Mouse (Mus musculus): ENCODE results near the gene Adgra1. TPM values are rescaled to one million over a fixed set of nuclear protein-coding genes. Genes with fewer than 3 reads are reported as not detected.

Adgra1 gene
- polyA plus RNA-seq, 1 experiment from 2014 or later, result not detected

DNA sequence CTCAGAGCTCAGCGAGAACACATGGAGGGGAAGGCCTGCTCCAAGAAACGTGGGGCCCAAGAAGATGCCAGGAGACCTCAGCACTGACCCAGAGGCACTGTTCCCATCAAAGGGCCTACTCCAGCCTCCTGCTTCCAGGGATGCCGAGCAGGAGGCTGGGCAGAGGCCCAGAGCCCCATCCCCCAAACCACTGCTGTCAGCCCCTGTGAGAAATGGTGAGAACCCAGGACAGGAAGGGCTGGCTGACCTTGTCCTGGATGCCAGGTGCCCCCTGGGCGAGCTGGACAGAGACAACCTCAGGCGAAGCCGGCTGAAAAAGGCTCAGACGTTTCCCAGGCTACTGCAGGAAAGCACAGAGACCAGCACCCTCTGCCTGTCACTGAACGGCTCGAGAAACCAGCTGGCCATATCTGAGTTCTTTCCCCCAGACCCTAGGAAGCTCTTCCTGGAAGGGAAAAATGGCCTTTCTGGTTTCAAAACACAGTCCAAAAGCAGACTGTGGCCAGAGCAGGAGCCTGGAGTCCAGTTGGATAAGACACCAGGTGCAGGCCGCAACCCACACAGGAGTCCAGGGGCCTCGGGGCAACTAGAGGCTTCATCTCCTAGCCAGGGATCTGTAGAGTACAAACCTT, 76.3 kb downstream of the Adgra1 start:
- no peak overlapping the region for H3K4me2 ChIP-seq
- H3K36me3 ChIP-seq, result no peaks in the 10 kb centered on the region
- H3K4me3 ChIP-seq, result no peak overlapping the region
- H3K27me3 ChIP-seq, result peaks cover 33% of the 10 kb centered on the region
- WGBS, result 50% methylated on average over 11 of the region's 11 CpGs
- H3K9me3 ChIP-seq, result no peaks in the 10 kb centered on the region
- ATAC-seq (ENCODE audit: borderline replicate concordance, extremely low read depth, low FRiP score, low TSS enrichment), result no peak
- no peak overlapping the region for H3K9ac ChIP-seq
- H3K4me1 ChIP-seq, result peaks cover 7% of the 10 kb centered on the region; the same call in 1 of the 2 replicates
- no peak overlapping the region for H3K27ac ChIP-seq

DNA sequence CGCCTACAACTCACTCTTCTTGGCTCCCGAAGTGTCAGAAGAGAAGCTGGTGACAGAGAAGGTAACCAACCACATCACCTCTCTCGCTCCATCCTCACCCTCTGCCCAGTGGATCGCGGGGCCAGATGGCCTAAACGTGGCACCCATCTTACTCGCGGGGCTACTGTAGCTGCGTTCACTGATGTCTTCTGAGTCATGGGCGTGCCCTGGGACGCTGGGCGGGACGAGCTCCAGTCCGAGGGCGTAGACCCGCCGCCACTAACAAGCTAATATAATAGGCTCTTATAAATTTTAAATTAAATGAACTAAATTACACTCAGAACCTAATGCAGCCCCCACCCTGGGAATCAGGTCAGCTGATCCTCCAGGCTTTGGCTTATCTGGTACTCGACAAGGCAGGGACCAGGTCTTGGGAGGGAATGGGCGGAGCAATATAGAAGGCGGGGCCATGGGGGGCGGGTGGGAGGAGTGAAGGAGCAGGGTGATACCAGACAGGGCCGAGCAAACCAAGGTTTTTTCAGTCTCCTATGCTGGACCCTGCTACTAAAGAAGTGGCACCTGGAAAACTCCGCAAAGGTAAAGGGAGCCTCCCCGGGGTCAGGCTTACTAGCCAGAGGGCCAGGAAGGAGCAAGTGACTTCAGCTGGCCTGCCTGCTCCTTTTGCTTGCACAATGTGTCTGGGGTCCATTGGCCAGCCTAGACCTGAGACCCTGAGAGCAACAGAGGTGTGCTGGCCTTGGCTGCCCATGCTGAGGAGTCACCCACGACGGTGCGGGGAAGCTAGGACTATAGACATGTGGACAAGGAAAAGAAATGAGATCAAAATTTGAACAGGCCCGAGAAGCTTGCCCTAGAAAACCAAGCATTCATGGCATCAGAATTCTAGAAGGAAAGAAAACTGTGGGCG, 80.4 kb downstream of the Adgra1 start:
- H3K9me3 ChIP-seq, result no peaks in the 10 kb centered on the region
- H3K27ac ChIP-seq, result no peak overlapping the region
- 9% methylated on average over 29 of the region's 29 CpGs for WGBS
- H3K4me1 ChIP-seq, result peaks cover 13% of the 10 kb centered on the region; the same call in 1 of the 2 replicates
- H3K9ac ChIP-seq, result no peak overlapping the region
- peak overlapping the region; percentile 51 for H3K4me2 ChIP-seq
- H3K4me3 ChIP-seq, result peak overlapping the region; percentile 25
- H3K36me3 ChIP-seq, result no peaks in the 10 kb centered on the region
- peaks cover 41% of the 10 kb centered on the region for H3K27me3 ChIP-seq
- ATAC-seq (ENCODE audit: borderline replicate concordance, extremely low read depth, low FRiP score, low TSS enrichment), result peak; percentile 73; the same call in 1 of the 2 replicates

DNA sequence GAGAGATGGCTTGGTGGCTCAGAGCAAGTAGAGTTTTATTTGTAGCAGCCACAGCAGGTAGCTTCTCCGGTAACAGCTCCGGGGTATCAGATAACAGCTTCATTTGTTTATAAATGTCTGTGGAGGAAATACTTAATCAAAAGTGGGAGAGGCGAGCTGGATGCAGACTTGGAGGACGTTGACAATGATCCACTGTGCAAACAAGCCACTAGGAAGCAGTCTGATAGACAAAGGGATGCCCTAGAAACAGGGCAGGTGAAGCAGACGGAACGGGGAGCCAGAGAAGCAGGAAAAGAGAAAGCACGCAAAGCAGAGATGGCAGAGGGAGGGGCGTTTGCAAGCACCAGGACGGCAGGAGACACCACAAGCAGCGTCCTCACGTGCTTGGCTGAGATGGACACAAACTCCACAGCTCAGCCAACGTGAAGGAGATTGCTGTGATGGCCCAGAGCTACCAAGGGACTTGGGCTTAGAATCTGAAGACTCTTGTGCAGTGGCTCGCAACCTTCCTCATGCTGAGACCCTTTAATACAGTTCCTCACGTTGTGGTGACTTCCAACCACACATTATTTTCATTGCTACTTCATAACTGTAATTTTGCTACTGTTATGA, 81.8 kb downstream of the Adgra1 start:
- no peak overlapping the region for H3K9ac ChIP-seq
- H3K36me3 ChIP-seq, result no peaks in the 10 kb centered on the region
- ATAC-seq (ENCODE audit: borderline replicate concordance, extremely low read depth, low FRiP score, low TSS enrichment), result no peak
- WGBS, result 4% methylated on average over 14 of the region's 14 CpGs
- no peak overlapping the region for H3K27ac ChIP-seq
- H3K4me2 ChIP-seq, result no peak overlapping the region; the same call in 1 of the 2 replicates
- H3K4me3 ChIP-seq, result no peak overlapping the region
- H3K9me3 ChIP-seq, result no peaks in the 10 kb centered on the region
- H3K27me3 ChIP-seq, result peaks cover 41% of the 10 kb centered on the region
- H3K4me1 ChIP-seq, result peaks cover 13% of the 10 kb centered on the region; the same call in 1 of the 2 replicates

DNA sequence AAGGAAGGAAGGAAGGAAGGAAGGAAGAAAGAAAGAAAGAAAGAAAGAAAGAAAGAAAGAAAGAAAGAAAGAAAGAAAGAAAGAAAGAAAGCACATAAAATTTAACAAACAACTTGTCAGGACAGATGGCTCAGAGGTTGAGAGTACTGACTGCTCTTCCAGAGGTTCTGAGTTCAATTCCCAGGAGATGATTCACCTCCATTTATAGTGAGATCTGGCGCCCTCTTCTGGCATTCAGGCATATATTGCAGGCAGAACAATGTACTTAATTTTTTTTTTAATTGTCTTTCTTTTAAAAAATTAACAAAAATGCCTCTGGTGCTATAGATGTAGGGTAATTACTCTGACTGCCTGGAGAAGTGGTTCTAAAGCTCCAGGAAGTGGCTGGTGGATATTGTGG, 82.4 kb downstream of the Adgra1 start:
- 0% methylated on average over 1 of the region's 1 CpGs for WGBS
- peaks cover 41% of the 10 kb centered on the region for H3K27me3 ChIP-seq

DNA sequence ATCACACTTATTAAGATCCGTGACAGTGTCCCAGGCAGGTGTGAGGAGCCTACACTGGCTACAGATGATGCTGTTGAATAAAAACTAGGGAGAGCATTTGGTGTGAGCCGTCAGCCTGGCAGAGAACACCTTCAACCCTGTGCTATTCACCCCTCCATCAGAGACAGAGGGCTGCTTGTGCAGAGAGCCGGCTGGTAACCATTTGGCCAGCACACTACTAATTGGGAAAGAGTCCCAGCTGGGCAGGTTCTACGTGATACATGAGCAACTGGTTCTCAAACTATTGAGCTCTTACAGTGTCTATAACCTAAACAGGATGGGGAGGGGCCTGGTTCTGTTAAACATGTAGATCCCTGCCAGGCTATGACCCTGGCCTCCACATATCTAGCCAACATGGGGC, 84.3 kb downstream of the Adgra1 start:
- no peaks in the 10 kb centered on the region for H3K36me3 ChIP-seq
- no peak for ATAC-seq (ENCODE audit: borderline replicate concordance, extremely low read depth, low FRiP score, low TSS enrichment)
- H3K4me2 ChIP-seq, result no peak overlapping the region
- no peak overlapping the region for H3K4me3 ChIP-seq
- no peak overlapping the region for H3K9ac ChIP-seq
- 68% methylated on average over 4 of the region's 4 CpGs for WGBS
- peaks cover 13% of the 10 kb centered on the region; the same call in 1 of the 2 replicates for H3K4me1 ChIP-seq
- no peaks in the 10 kb centered on the region for H3K9me3 ChIP-seq
- no peak overlapping the region for H3K27ac ChIP-seq
- peaks cover 35% of the 10 kb centered on the region for H3K27me3 ChIP-seq

More for the DNA sequence above, 82.4 kb downstream of the Adgra1 start:
- H3K4me1 ChIP-seq, result peaks cover 13% of the 10 kb centered on the region; the same call in 1 of the 2 replicates
- no peaks in the 10 kb centered on the region for H3K9me3 ChIP-seq
- no peak overlapping the region for H3K27ac ChIP-seq
- H3K4me3 ChIP-seq, result no peak overlapping the region
- no peaks in the 10 kb centered on the region for H3K36me3 ChIP-seq
- no peak overlapping the region for H3K9ac ChIP-seq
- H3K4me2 ChIP-seq, result no peak overlapping the region
- ATAC-seq (ENCODE audit: borderline replicate concordance, extremely low read depth, low FRiP score, low TSS enrichment), result no peak

Other genes starting within 250 kb of the Adgra1 start
- 0.82 and 1.3 TPM in 2 replicates for gene Cfap46, start 150.4 kb upstream of the Adgra1 start, polyA plus RNA-seq (2015; fragmentation: Nextera tagmentation; extraction: Ambion mirVana)
- gene Kndc1, start 60.5 kb downstream of the Adgra1 start, polyA plus RNA-seq (2015; fragmentation: Nextera tagmentation; extraction: Ambion mirVana), result 0.64 and 0.69 TPM in 2 replicates
- 0.31 TPM in 1 of 2 replicates, not detected in the other for gene Utf1, start 109.6 kb downstream of the Adgra1 start, polyA plus RNA-seq (2015; fragmentation: Nextera tagmentation; extraction: Ambion mirVana)
- gene 6430531B16Rik, start 144.6 kb downstream of the Adgra1 start, polyA plus RNA-seq (2015; fragmentation: Nextera tagmentation; extraction: Ambion mirVana), result 1.2 and 1.7 TPM in 2 replicates
- gene Adam8, start 158.4 kb downstream of the Adgra1 start, polyA plus RNA-seq (2015; fragmentation: Nextera tagmentation; extraction: Ambion mirVana), result 1.4 and 1.8 TPM in 2 replicates
- gene Zfp511, start 202.2 kb downstream of the Adgra1 start, polyA plus RNA-seq (2015; fragmentation: Nextera tagmentation; extraction: Ambion mirVana), result 40.0 and 40.1 TPM in 2 replicates
- 53.2 and 56.4 TPM in 2 replicates for gene Tubgcp2, start 202.5 kb downstream of the Adgra1 start, polyA plus RNA-seq (2015; fragmentation: Nextera tagmentation; extraction: Ambion mirVana)
- not detected in 2 replicates for gene Msx3, start 214.9 kb downstream of the Adgra1 start, polyA plus RNA-seq (2015; fragmentation: Nextera tagmentation; extraction: Ambion mirVana)
- 0.66 and 1.1 TPM in 2 replicates for gene Caly, start 248.4 kb downstream of the Adgra1 start, polyA plus RNA-seq (2015; fragmentation: Nextera tagmentation; extraction: Ambion mirVana)